Mouse (Mus musculus) MEL (cell line): ENCODE measurements around the gene Gpm6b. TPM values are rescaled to one million over a fixed set of nuclear protein-coding genes. Genes with fewer than 3 reads are reported as not detected.

Source experiments
- DNase-seq: peaks from one replicate; pipeline ENCODE4 v3.0.0; 2011; ENCODE audit warnings: low read depth, low spot score
- H3K27ac ChIP-seq: 2 replicates; pipeline ENCODE4 v1.5.1; 2012; ENCODE audit warnings: low read depth, mild to moderate bottlenecking, control low read depth, low read length, moderate library complexity; ENCODE audit not compliant: control insufficient read depth
- H3K27me3 ChIP-seq, 2 experiments: fragments of 150-350 bp in 1 of 2; sonication (generic) in 1 of 2; 2 replicates each; pipeline ENCODE4 v1.6.1; 2012; ENCODE audit warnings: low read length in 2 of 2, mild to moderate bottlenecking in 2 of 2, improper control_type of control experiment in 1 of 2, moderate library complexity in 1 of 2; ENCODE audit not compliant: insufficient read depth in 2 of 2, control insufficient read depth in 1 of 2
- H3K36me3 ChIP-seq, 2 experiments: 2 replicates each; pipeline ENCODE4 v1.6.1; 2012 to 2014; ENCODE audit warnings: low read length in 2 of 2, improper control_type of control experiment in 1 of 2, inconsistent platforms in 1 of 2, mild to moderate bottlenecking in 1 of 2; ENCODE audit not compliant: insufficient read depth in 2 of 2, control insufficient read depth in 1 of 2
- H3K4me1 ChIP-seq, 2 experiments: fragments of 150-350 bp in 1 of 2; sonication (generic) in 1 of 2; 2 replicates each; pipeline ENCODE4 v1.6.1; 2012; ENCODE audit warnings: low read length in 2 of 2, improper control_type of control experiment in 1 of 2, mild to moderate bottlenecking in 1 of 2; ENCODE audit not compliant: insufficient read depth in 2 of 2, control insufficient read depth in 1 of 2
- H3K4me3 ChIP-seq, 2 experiments: fragments of 150-350 bp in 1 of 2; sonication (generic) in 1 of 2; 2 replicates each; pipeline ENCODE4 v1.5.1; 2012; ENCODE audit warnings: low read depth in 2 of 2, low read length in 2 of 2, mild to moderate bottlenecking in 2 of 2, moderate library complexity in 2 of 2, control low read depth in 1 of 2, improper control_type of control experiment in 1 of 2; ENCODE audit not compliant: control insufficient read depth in 1 of 2, insufficient read depth in 1 of 2
- H3K79me2 ChIP-seq: 2 replicates; pipeline ENCODE4 v1.6.1; 2012; ENCODE audit warnings: mild to moderate bottlenecking, low read length, moderate library complexity; ENCODE audit not compliant: control insufficient read depth, poor library complexity, insufficient read depth
- H3K9ac ChIP-seq: 2 replicates; pipeline ENCODE4 v1.6.1; 2012; ENCODE audit warnings: low read depth, mild to moderate bottlenecking, control low read depth, low read length, moderate library complexity; ENCODE audit not compliant: control insufficient read depth, poor library complexity, severe bottlenecking
- H3K9me3 ChIP-seq: fragments of 150-350 bp; sonication (generic); replicated peaks from 2 replicates; pipeline ENCODE4 v1.6.1; 2012; ENCODE audit warnings: mild to moderate bottlenecking, low read length, improper control_type of control experiment, moderate library complexity; ENCODE audit not compliant: insufficient read depth
- BHLHE40 ChIP-seq: IDR thresholded peaks from 2 replicates; pipeline ENCODE4 v1.6.1; 2012; ENCODE audit warnings: low read depth, mild to moderate bottlenecking, inconsistent platforms, low read length, improper control_type of control experiment, borderline replicate concordance
- ELF1 ChIP-seq: IDR thresholded peaks from 2 replicates; pipeline ENCODE4 v1.6.1; 2014; ENCODE audit warnings: low read depth, mild to moderate bottlenecking, inconsistent platforms, low read length, improper control_type of control experiment, moderate library complexity
- EP300 ChIP-seq, 2 experiments: IDR thresholded peaks; 2 replicates each; pipeline ENCODE4 v1.6.1; 2011; ENCODE audit warnings: improper control_type of control experiment in 2 of 2, low read length in 2 of 2, low read depth in 1 of 2, mild to moderate bottlenecking in 1 of 2
- ETS1 ChIP-seq: IDR thresholded peaks from 2 replicates; pipeline ENCODE4 v1.6.1; 2012; ENCODE audit warnings: low read depth, mild to moderate bottlenecking, inconsistent platforms, low read length, improper control_type of control experiment, moderate library complexity
- GABPA ChIP-seq: IDR thresholded peaks from 2 replicates; pipeline ENCODE4 v1.6.1; 2012; ENCODE audit warnings: low read depth, mild to moderate bottlenecking, inconsistent platforms, low read length, improper control_type of control experiment, moderate library complexity
- GATA1 ChIP-seq: IDR thresholded peaks from 2 replicates; pipeline ENCODE4 v1.6.1; 2011; ENCODE audit warnings: low read depth, low read length, improper control_type of control experiment
- HCFC1 ChIP-seq: IDR thresholded peaks from 2 replicates; pipeline ENCODE4 v1.6.1; 2012; ENCODE audit warnings: low read depth, mild to moderate bottlenecking, inconsistent platforms, low read length, improper control_type of control experiment, moderate library complexity
- JUND ChIP-seq: IDR thresholded peaks from 2 replicates; pipeline ENCODE4 v1.6.1; 2011; ENCODE audit warnings: low read depth, mild to moderate bottlenecking, improper control_type of control experiment, low read length
- KAT2A ChIP-seq: conservative IDR thresholded peaks from 2 replicates; pipeline ENCODE4 v1.6.1; 2012; ENCODE audit warnings: low read depth, low read length, improper control_type of control experiment, inconsistent platforms
- MAFK ChIP-seq: IDR thresholded peaks from 2 replicates; pipeline ENCODE4 v1.6.1; 2011; ENCODE audit warnings: low read depth, mild to moderate bottlenecking, low read length, improper control_type of control experiment, borderline replicate concordance
- MAX ChIP-seq: IDR thresholded peaks from 2 replicates; pipeline ENCODE4 v1.6.1; 2011; ENCODE audit warnings: low read length, improper control_type of control experiment
- MAZ ChIP-seq: IDR thresholded peaks from 2 replicates; pipeline ENCODE4 v1.6.1; 2012; ENCODE audit warnings: low read depth, mild to moderate bottlenecking, inconsistent platforms, low read length, improper control_type of control experiment
- MXI1 ChIP-seq: IDR thresholded peaks from 2 replicates; pipeline ENCODE4 v1.6.1; 2011; ENCODE audit warnings: mild to moderate bottlenecking, low read depth, low read length, improper control_type of control experiment
- MYB ChIP-seq: IDR thresholded peaks from 2 replicates; pipeline ENCODE4 v1.6.1; 2011; ENCODE audit warnings: mild to moderate bottlenecking, low read depth, low read length, improper control_type of control experiment
- MYC ChIP-seq: IDR thresholded peaks from 2 replicates; pipeline ENCODE4 v1.6.1; 2011; ENCODE audit warnings: low read depth, mild to moderate bottlenecking, low read length, improper control_type of control experiment, moderate library complexity
- RAD21 ChIP-seq: IDR thresholded peaks from 2 replicates; pipeline ENCODE4 v1.6.1; 2011; ENCODE audit warnings: mild to moderate bottlenecking, low read depth, low read length, improper control_type of control experiment
- RCOR1 ChIP-seq: IDR thresholded peaks from 2 replicates; pipeline ENCODE4 v1.6.1; 2012; ENCODE audit warnings: low read depth, mild to moderate bottlenecking, inconsistent platforms, low read length, improper control_type of control experiment
- TAL1 ChIP-seq: IDR thresholded peaks from 2 replicates; pipeline ENCODE4 v1.6.1; 2012; ENCODE audit warnings: mild to moderate bottlenecking, inconsistent platforms, low read length, moderate library complexity, mixed read lengths
- USF1 ChIP-seq: IDR thresholded peaks from 2 replicates; pipeline ENCODE4 v1.6.1; 2014; ENCODE audit warnings: low read depth, mild to moderate bottlenecking, inconsistent platforms, low read length, improper control_type of control experiment, moderate library complexity
- USF2 ChIP-seq, 2 experiments: IDR thresholded peaks; 2 replicates each; pipeline ENCODE4 v1.6.1; 2011 to 2012; ENCODE audit warnings: improper control_type of control experiment in 2 of 2, low read length in 2 of 2, borderline replicate concordance in 1 of 2, inconsistent platforms in 1 of 2, low read depth in 1 of 2, mild to moderate bottlenecking in 1 of 2; ENCODE audit not compliant: insufficient read depth in 1 of 2
- ZC3H11A ChIP-seq: IDR thresholded peaks from 2 replicates; pipeline ENCODE4 v1.6.1; 2012; ENCODE audit warnings: low read depth, mild to moderate bottlenecking, inconsistent platforms, low read length, improper control_type of control experiment
- ZKSCAN1 ChIP-seq: IDR thresholded peaks from 2 replicates; pipeline ENCODE4 v1.6.1; 2012; ENCODE audit warnings: low read depth, mild to moderate bottlenecking, inconsistent platforms, low read length, improper control_type of control experiment, moderate library complexity
- ZMIZ1 ChIP-seq: IDR thresholded peaks from 2 replicates; pipeline ENCODE4 v1.6.1; 2012; ENCODE audit warnings: low read depth, mild to moderate bottlenecking, inconsistent platforms, low read length, improper control_type of control experiment, moderate library complexity
- ZNF384 ChIP-seq: IDR thresholded peaks from 2 replicates; pipeline ENCODE4 v1.6.1; 2012; ENCODE audit warnings: low read depth, mild to moderate bottlenecking, inconsistent platforms, low read length, improper control_type of control experiment
- polyA plus RNA-seq, 2 experiments: library from polyadenylated mRNA; stranded (reverse) in 1 of 2; unstranded in 1 of 2; fragments of >175 nt in 1 of 2; fragments of >200 nt in 1 of 2; gene quantifications; 2 replicates each; pipeline versions ENCODE4 v1.2.1 to v1.2.4; 2012; ENCODE audit warnings: low replicate concordance in 2 of 2, low read depth in 1 of 2; ENCODE audit not compliant: insufficient read length in 2 of 2, insufficient read depth in 1 of 2, missing spikeins in 1 of 2
- total RNA-seq: library from RNA; depleted of rRNA; stranded (reverse); fragments of 300-350 nt; gene quantifications from 2 replicates; pipeline ENCODE4 v1.2.3, GENCODE M21; 2012

Gpm6b gene
- total and polyA plus RNA-seq, 3 experiments: 4.9 to 13.2 TPM; not detected in 1

- TF ChIP-seq ZNF384: no peak
- no peak for TF ChIP-seq MAZ
- TF ChIP-seq JUND: no peak
- TF ChIP-seq HCFC1: no peak
- no peak for TF ChIP-seq MYC
- no peak for TF ChIP-seq EP300 (IDR thresholded peaks at IDR 0.05; ENCODE audit: low read depth in 1 of 2, low read length in 2 of 2)
- TF ChIP-seq GATA1: no peak
- no peak for TF ChIP-seq MAX
- no peak for TF ChIP-seq ZC3H11A
- TF ChIP-seq BHLHE40: no peak
- TF ChIP-seq RCOR1: no peak
- TF ChIP-seq MYB: no peak
- TF ChIP-seq RAD21: no peak
- TF ChIP-seq ZKSCAN1: no peak
- no peak for TF ChIP-seq KAT2A
- no peak for TF ChIP-seq GABPA
- no peak for TF ChIP-seq ETS1
- no peak for TF ChIP-seq MXI1
- no peak for TF ChIP-seq ZMIZ1
- no peak for TF ChIP-seq USF1
- TF ChIP-seq, all 39 proteins: peak for 0
- no peaks in the 10 kb centered on the region for H3K27me3 ChIP-seq
Measured at GRCm38 (mm10) chrX:166317376-166317679, 78.6 kb downstream of the Gpm6b start.

GRCm38 (mm10) chrX:166323226-166323625 is 84.5 kb downstream of the Gpm6b start:
- no peaks in the 10 kb centered on the region for H3K27me3 ChIP-seq
- H3K36me3 ChIP-seq: no peaks in the 10 kb centered on the region; a peak in 1 of 4 replicates
- H3K79me2 ChIP-seq: no peaks in the 10 kb centered on the region
- H3K27ac ChIP-seq: no peak overlapping the region
- H3K4me1 ChIP-seq: peaks cover 0 to 3% of the 10 kb centered on the region in 2 experiments; a peak in 3 of 4 replicates
- no peak for TF ChIP-seq MYC
- no peak for TF ChIP-seq USF1
- no peak for TF ChIP-seq HCFC1
- no peak for TF ChIP-seq USF2 (IDR thresholded peaks at IDR 0.05; ENCODE audit: borderline replicate concordance in 1 of 2, insufficient read depth in 1 of 2, low read depth in 1 of 2, low read length in 2 of 2)
- no peak for TF ChIP-seq ELF1
- no peak for TF ChIP-seq TAL1
- TF ChIP-seq MAFK: no peak
- no peak for TF ChIP-seq MAZ
- no peak for TF ChIP-seq ZC3H11A
- no peak for TF ChIP-seq MXI1
- H3K9ac ChIP-seq: no peak overlapping the region
- H3K9me3 ChIP-seq: no peaks in the 10 kb centered on the region
- DNase-seq: no peak
- no peak overlapping the region for H3K4me3 ChIP-seq

More at GRCm38 (mm10) chrX:166317376-166317679, 78.6 kb downstream of the Gpm6b start:
- Histone ChIP-seq H3K9me3 (no peaks in the 10 kb centered on the region), H3K79me2 (no peaks in the 10 kb centered on the region), H3K27ac (no peak overlapping the region), H3K4me3 (no peak overlapping the region), H3K9ac (no peak overlapping the region), H3K4me1 (no peaks in the 10 kb centered on the region), H3K36me3 (no peaks in the 10 kb centered on the region)
- DNase-seq: no peak
